ENCODE assay signal across 7 mouse cellular contexts in genomic region chr10:80051618-80052373, GRCm38 (mm10). TPM values are rescaled to one million over a fixed set of nuclear protein-coding genes. Genes with fewer than 3 reads are reported as not detected.
DNase-seq lines count a peak whose midpoint lies in the region; ATAC-seq and TF ChIP-seq lines count a peak whose summit lies in the region.

No protein-coding gene starts in this region.

- peaks cover 15 to 20% of the 10 kb centered on the region in 2 experiments for H3K36me3 ChIP-seq in CH12.LX (replicated peaks in 1 of 2; ENCODE audit: control insufficient read depth in 1 of 2, insufficient read depth in 1 of 2, low read length in 1 of 2)
- H3K36me3 ChIP-seq in heart, embryonic 11.5 days (ENCODE audit: control insufficient read depth, insufficient read depth, low read length): peaks cover 4% of the 10 kb centered on the region
- peaks cover 12% of the 10 kb centered on the region for H3K36me3 ChIP-seq in kidney, embryonic 16.5 days (ENCODE audit: insufficient read depth, low read length)

- in situ Hi-C loops in CH12.LX (cut with MboI; ENCODE audit: low pct_ligation_motif_present, low pct_unique_long_range_greater_than_20kb, low sequenced_read_pairs) (no loop called here), Patski (cut with MboI; ENCODE audit: low pct_unique_long_range_greater_than_20kb) (loop anchor here (10.0 kb wide), 1 partner anchor 63 kb away; the partner anchor contains the start of gene Stk11)

- ATAC-seq in Patski: peak; percentile 48
- no peak for ATAC-seq in heart, embryonic 11.5 days (replicated peaks; ENCODE audit: insufficient number of reproducible peaks, low FRiP score, low TSS enrichment)
- peak; percentile 12; the same call in 1 of the 2 replicates for ATAC-seq in kidney, embryonic 16.5 days (ENCODE audit: low FRiP score, low TSS enrichment)

- no peak for TF ChIP-seq CTCF in CH12.LX (conservative IDR thresholded peaks at IDR 0.05 in 1 of 2, IDR thresholded peaks at IDR 0.05 in 1 of 2; ENCODE audit: low read depth in 2 of 2, low read length in 2 of 2)
- TF ChIP-seq CTCF in Patski (IDR thresholded peaks at IDR 0.05): no peak

- H3K4me1 ChIP-seq in CH12.LX (ENCODE audit: control insufficient read depth in 1 of 2, insufficient read depth in 2 of 2): peaks cover 16 to 68% of the 10 kb centered on the region in 2 experiments
- H3K4me1 ChIP-seq in heart, embryonic 11.5 days (ENCODE audit: control insufficient read depth, insufficient read depth, low read length): peaks cover 47% of the 10 kb centered on the region
- H3K4me1 ChIP-seq in kidney, embryonic 16.5 days (ENCODE audit: insufficient read depth, low read length): peaks cover 53% of the 10 kb centered on the region

- no peak for TF ChIP-seq RAD21 in CH12.LX (IDR thresholded peaks at IDR 0.05; ENCODE audit: low read depth, low read length)

- peak overlapping the region; percentile 75 for H3K9ac ChIP-seq in CH12.LX (ENCODE audit: insufficient read depth, low read depth)
- peak overlapping the region; percentile 2; the same call in 1 of the 2 replicates for H3K9ac ChIP-seq in heart, embryonic 11.5 days (ENCODE audit: low read depth, low read length)
- H3K9ac ChIP-seq in kidney, embryonic 16.5 days (replicated peaks; ENCODE audit: low read length): peak overlapping the region; percentile 48

- H3K9me3 ChIP-seq in CH12.LX (replicated peaks; ENCODE audit: low read length): no peaks in the 10 kb centered on the region
- H3K9me3 ChIP-seq in heart, embryonic 11.5 days (replicated peaks; ENCODE audit: control insufficient read depth, low read length): no peaks in the 10 kb centered on the region; the same call in 1 of the 2 replicates
- no peaks in the 10 kb centered on the region for H3K9me3 ChIP-seq in kidney, embryonic 16.5 days (ENCODE audit: low read length)

- no peak for TF ChIP-seq EP300 in CH12.LX (IDR thresholded peaks at IDR 0.05; ENCODE audit: low read length)

- TF ChIP-seq POLR2A in CH12.LX (IDR thresholded peaks at IDR 0.05; ENCODE audit: low read depth, low read length): no peak

- H3K27me3 ChIP-seq in CH12.LX (replicated peaks) (no peaks in the 10 kb centered on the region), Patski (no peaks in the 10 kb centered on the region)
- no peaks in the 10 kb centered on the region for H3K27me3 ChIP-seq in heart, embryonic 11.5 days (ENCODE audit: control insufficient read depth, insufficient read depth, low read length)
- H3K27me3 ChIP-seq in kidney, embryonic 16.5 days (ENCODE audit: insufficient read depth, low read length): no peaks in the 10 kb centered on the region

- CTCF ChIA-PET in Patski (lab: Charles Lee): interaction anchor here (0.9 to 1.6 kb wide), 6 partner anchors 8 to 67 kb away, joined by 3 to 5 read pairs (median 4); no protein-coding TSS in a partner anchor

- dilution Hi-C loops in CH12.LX (cut with MboI; ENCODE audit: extremely low pct_ligation_motif_present, extremely low pct_unique_long_range_greater_than_20kb, low sequenced_read_pairs): no loop called here

- no peak overlapping the region for H3K4me3 ChIP-seq in CH12.LX (replicated peaks in 1 of 3; ENCODE audit: low read depth in 2 of 3, low read length in 2 of 3, poor library complexity in 1 of 3)
- no peak overlapping the region for H3K4me3 ChIP-seq in heart, embryonic 11.5 days (ENCODE audit: low read depth, low read length)
- H3K4me3 ChIP-seq in kidney, embryonic 16.5 days (ENCODE audit: low read length): no peak overlapping the region

- H3K4me2 ChIP-seq in CH12.LX (ENCODE audit: insufficient read depth, low read depth, poor library complexity, severe bottlenecking): no peak overlapping the region
- H3K4me2 ChIP-seq in heart, embryonic 11.5 days: 0 out of 2 replicates have a peak overlapping the region, but pooled peaks have one; percentile 12
- H3K4me2 ChIP-seq in kidney, embryonic 16.5 days (replicated peaks; ENCODE audit: low read depth, low read length): no peak overlapping the region

- DNase-seq in CH12.LX (ENCODE audit: extremely low read depth) (no peak), Patski (ENCODE audit: low read depth, low spot score) (no peak)
- DNase-seq in lung, postnatal 36 days: peak; percentile 87
- DNase-seq in thymus, postnatal 25 days: peak; percentile 49
- DNase-seq in T-cell, adult 2 months (ENCODE audit: low spot score): no peak

- POLR2A ChIA-PET in Patski (lab: Charles Lee): interaction anchor here (0.6 to 3.7 kb wide), 7 partner anchors 9 to 1245 kb away, joined by 3 to 14 read pairs (median 4); no protein-coding TSS in a partner anchor

- H3K27ac ChIP-seq in CH12.LX (ENCODE audit: insufficient read depth, low read depth): peak overlapping the region; percentile 77
- peak overlapping the region; percentile 41 for H3K27ac ChIP-seq in heart, embryonic 11.5 days (ENCODE audit: low read depth, low read length)
- H3K27ac ChIP-seq in kidney, embryonic 16.5 days (ENCODE audit: low read length): peak overlapping the region; percentile 67

- 26% methylated on average over 14 of the region's 14 CpGs for WGBS in heart, embryonic 11.5 days (ENCODE audit: insufficient replicate concordance)
- 40% methylated on average over 13 of the region's 14 CpGs for WGBS in kidney, embryonic 16.5 days

- peaks cover 15% of the 10 kb centered on the region for H3K79me2 ChIP-seq in CH12.LX (replicated peaks; ENCODE audit: control insufficient read depth, extremely low read depth, insufficient read depth, poor library complexity, severe bottlenecking)

TF ChIP-seq in CH12.LX, 34 proteins besides CTCF, POLR2A, EP300 and RAD21:
- TF ChIP-seq BHLHE40 (IDR thresholded peaks at IDR 0.05; ENCODE audit: low read depth, low read length) (no peak), MYC (IDR thresholded peaks at IDR 0.05; ENCODE audit: low read depth, low read length) (no peak), SIN3A (IDR thresholded peaks at IDR 0.05; ENCODE audit: low read length) (no peak), SMC3 (IDR thresholded peaks at IDR 0.05; ENCODE audit: low read depth, low read length) (no peak), USF1 (IDR thresholded peaks at IDR 0.05; ENCODE audit: low read depth, low read length) (no peak), NRF1 (IDR thresholded peaks at IDR 0.05; ENCODE audit: low read depth, low read length) (no peak), UBTF (IDR thresholded peaks at IDR 0.05; ENCODE audit: low read depth, low read length) (no peak), HCFC1 (IDR thresholded peaks at IDR 0.05; ENCODE audit: low read depth, low read length) (no peak), MXI1 (IDR thresholded peaks at IDR 0.05; ENCODE audit: low read depth, low read length) (no peak), E2F4 (IDR thresholded peaks at IDR 0.05; ENCODE audit: insufficient replicate concordance, low read depth, low read length) (no peak), MAZ (IDR thresholded peaks at IDR 0.05; ENCODE audit: low read depth, low read length) (no peak), ELF1 (IDR thresholded peaks at IDR 0.05; ENCODE audit: low read depth, low read length) (no peak), JUND (conservative IDR thresholded peaks at IDR 0.05; ENCODE audit: low read depth, low read length) (no peak), ZKSCAN1 (IDR thresholded peaks at IDR 0.05; ENCODE audit: borderline replicate concordance, low read depth, low read length) (no peak)

RNA-seq across cellular contexts. Expression of gene Gpx4, which starts 4.8 kb away (rescaled TPM):
- total RNA-seq in CH12.LX (2012; rRNA removed) (368 and 459 TPM in 2 replicates), CH12.LX (2014; rRNA removed) (352 and 386 TPM in 2 replicates)
- polyA plus RNA-seq in CH12.LX (2012; ENCODE audit: insufficient read length, low read depth) (332 and 353 TPM in 2 replicates), Patski (2021) (916 TPM)
- polyA plus RNA-seq in heart, embryonic 11.5 days (2014; fragmentation: Nextera tagmentation; extraction: Ambion mirVana): 711 and 729 TPM in 2 replicates
- 617 and 706 TPM in 2 replicates for polyA plus RNA-seq in kidney, embryonic 16.5 days (2015; fragmentation: Nextera tagmentation; extraction: Ambion mirVana)

RNA-seq across cellular contexts. Expression of gene Polr2e, which starts 12.2 kb away (rescaled TPM):
- 127 and 132 TPM in 2 replicates for total RNA-seq in CH12.LX (2012; rRNA removed)
- total RNA-seq in CH12.LX (2014; rRNA removed): 98.3 and 105 TPM in 2 replicates
- polyA plus RNA-seq in CH12.LX (2012; ENCODE audit: insufficient read length, low read depth): 194 and 227 TPM in 2 replicates
- 146 TPM for polyA plus RNA-seq in Patski (2021)
- polyA plus RNA-seq in heart, embryonic 11.5 days (2014; fragmentation: Nextera tagmentation; extraction: Ambion mirVana): 160 and 182 TPM in 2 replicates
- polyA plus RNA-seq in kidney, embryonic 16.5 days (2015; fragmentation: Nextera tagmentation; extraction: Ambion mirVana): 242 and 248 TPM in 2 replicates

RNA-seq across cellular contexts. Expression of gene Arhgap45, which starts 35.3 kb away (rescaled TPM):
- 23.4 and 25.9 TPM in 2 replicates for total RNA-seq in CH12.LX (2012; rRNA removed)
- 10.3 and 11.8 TPM in 2 replicates for total RNA-seq in CH12.LX (2014; rRNA removed)
- 20.2 and 21.2 TPM in 2 replicates for polyA plus RNA-seq in CH12.LX (2012; ENCODE audit: insufficient read length, low read depth)
- polyA plus RNA-seq in Patski (2021): 0.85 TPM
- 6.2 and 7.5 TPM in 2 replicates for polyA plus RNA-seq in heart, embryonic 11.5 days (2014; fragmentation: Nextera tagmentation; extraction: Ambion mirVana)
- polyA plus RNA-seq in kidney, embryonic 16.5 days (2015; fragmentation: Nextera tagmentation; extraction: Ambion mirVana): 10.5 and 11.3 TPM in 2 replicates

RNA-seq across cellular contexts. Expression of gene Sbno2, which starts 53.6 kb away (rescaled TPM):
- total RNA-seq in CH12.LX (2012; rRNA removed) (20.7 and 22.6 TPM in 2 replicates), CH12.LX (2014; rRNA removed) (9.0 and 9.7 TPM in 2 replicates)
- polyA plus RNA-seq in CH12.LX (2012; ENCODE audit: insufficient read length, low read depth) (21.1 and 24.2 TPM in 2 replicates), Patski (2021) (181 TPM)
- polyA plus RNA-seq in heart, embryonic 11.5 days (2014; fragmentation: Nextera tagmentation; extraction: Ambion mirVana): 8.4 and 9.6 TPM in 2 replicates
- 16.1 and 17.6 TPM in 2 replicates for polyA plus RNA-seq in kidney, embryonic 16.5 days (2015; fragmentation: Nextera tagmentation; extraction: Ambion mirVana)

RNA-seq across cellular contexts. Expression of gene Abca7, which starts 55.5 kb away (rescaled TPM):
- total RNA-seq in CH12.LX (2012; rRNA removed): 6.8 and 7.0 TPM in 2 replicates
- 2.3 TPM in 2 replicates for total RNA-seq in CH12.LX (2014; rRNA removed)
- 5.4 and 6.1 TPM in 2 replicates for polyA plus RNA-seq in CH12.LX (2012; ENCODE audit: insufficient read length, low read depth)
- polyA plus RNA-seq in Patski (2021): 19.9 TPM
- 2.1 and 2.8 TPM in 2 replicates for polyA plus RNA-seq in heart, embryonic 11.5 days (2014; fragmentation: Nextera tagmentation; extraction: Ambion mirVana)
- 4.2 and 4.4 TPM in 2 replicates for polyA plus RNA-seq in kidney, embryonic 16.5 days (2015; fragmentation: Nextera tagmentation; extraction: Ambion mirVana)

Comparison
In these comparisons a context has a peak if more than half of its experiments do, and no peak if none do; other contexts are left out.
1. DNase-seq: peak in lung, postnatal 36 days (single experiment) and thymus, postnatal 25 days (single experiment); none in CH12.LX (single experiment), Patski (single experiment) and T-cell, adult 2 months (single experiment).
2. H3K9ac ChIP-seq: peak in every context shown above with its lines; median percentile 75 in CH12.LX; 48 in kidney, embryonic 16.5 days; 2 in heart, embryonic 11.5 days.
3. Peak in every context shown above with its lines, with median percentiles within 50 percentile points of each other: H3K27ac ChIP-seq.